Mouse (Mus musculus) lung, adult 2 months (tissue): ENCODE data around the gene Rnf167.

Experiments used
- CTCF ChIP-seq: fragments of 200-500 bp; IDR thresholded peaks from 2 replicates; pipeline ENCODE4 v1.5.1; 2011; ENCODE audit warnings: mild to moderate bottlenecking, low read length, control low read depth; ENCODE audit not compliant: insufficient read depth
- POLR2A ChIP-seq: fragments of 200-500 bp; IDR thresholded peaks from 2 replicates; pipeline ENCODE4 v1.6.1; 2011; ENCODE audit warnings: low read depth, mild to moderate bottlenecking, control low read depth, low read length, borderline replicate concordance; ENCODE audit errors: extremely low read depth

- TF ChIP-seq POLR2A (no peak), CTCF (no peak)
Measured at GRCm38 (mm10) chr11:70658942-70659341, 11.9 kb downstream of the Rnf167 start.
